Mouse (Mus musculus) kidney, adult 11 months (tissue): Measurements from ENCODE around the gene Gm13304.
"Not testable (repeated sequence)": the region's sequence is repeated elsewhere in the genome, so short reads cannot be mapped to it uniquely, and the experiment has no call there.

Source experiments
- DNase-seq: peaks from one replicate; pipeline ENCODE4 v3.0.0; 2022

The Gm13304 gene

GRCm38 (mm10) chr4:42114517-42114916, at the start of gene Gm13304:
Gene Gm13304, plus strand, starts transcription at chr4:42114817.
- DNase-seq = not testable (repeated sequence)

GRCm38 (mm10) chr4:42090907-42091306, 23.7 kb upstream of the Gm13304 start, which contains the start of gene Gm3893:
Gene Gm3893, plus strand, starts transcription at chr4:42091207.
- not testable (repeated sequence) for DNase-seq

GRCm38 (mm10) chr4:42153136-42153535, 38.5 kb downstream of the Gm13304 start, which contains the start of gene Gm13306:
Gene Gm13306, plus strand, starts transcription at chr4:42153436.
- not testable (repeated sequence) for DNase-seq
